Mouse (Mus musculus): ENCODE data around the gene Spg11. TPM values are rescaled to one million over a fixed set of nuclear protein-coding genes. Genes with fewer than 3 reads are reported as not detected.
A peak's percentile ranks its signal among the peaks of the same experiment; 100 is the strongest.
"Not testable (repeated sequence)": the region's sequence is repeated elsewhere in the genome, so short reads cannot be mapped to it uniquely, and the experiment has no call there.

Gene Spg11
- polyA plus RNA-seq, 1 experiment from 2014 or later: 11.3 TPM

DNA sequence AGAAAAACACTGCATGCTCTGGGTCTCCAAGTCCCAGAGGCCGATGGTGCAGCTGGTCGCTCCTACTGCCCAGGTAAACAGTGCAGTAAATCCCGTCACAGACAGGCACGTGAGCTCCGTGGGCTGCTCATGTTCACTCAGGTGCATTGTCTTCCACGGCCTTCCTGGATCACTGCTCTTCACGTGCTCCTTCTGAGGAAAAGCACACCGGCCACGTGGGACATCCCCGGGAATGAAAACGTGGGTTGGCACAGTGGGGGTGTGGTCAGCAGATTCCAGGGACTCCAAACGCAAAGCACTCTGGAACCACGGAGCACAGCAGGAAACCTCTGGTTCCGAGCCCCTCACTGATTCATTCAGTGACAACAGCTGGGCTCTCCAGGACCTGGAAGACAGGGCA is 10.1 kb downstream of the Spg11 start:
- Histone ChIP-seq H3K27me3 (replicated peaks; ENCODE audit: control insufficient read depth, insufficient read depth, low read length) (no peaks in the 10 kb centered on the region), H3K4me2 (ENCODE audit: low read length) (no peak overlapping the region), H3K9ac (ENCODE audit: low read length) (no peak overlapping the region), H3K9me3 (ENCODE audit: control insufficient read depth, low read length) (no peaks in the 10 kb centered on the region), H3K36me3 (ENCODE audit: control insufficient read depth, insufficient read depth, low read length) (peaks cover 57% of the 10 kb centered on the region), H3K4me1 (replicated peaks; ENCODE audit: control insufficient read depth, insufficient read depth, low read length) (no peaks in the 10 kb centered on the region), H3K27ac (ENCODE audit: low read depth) (no peak overlapping the region), H3K4me3 (ENCODE audit: low read depth, low read length) (no peak overlapping the region)
- DNase-seq (ENCODE audit: low spot score): no peak
- 82% methylated on average over 14 of the region's 14 CpGs for whole genome bisulfite sequencing
- no peak for ATAC-seq (replicated peaks; ENCODE audit: low FRiP score, low TSS enrichment, low read depth)

DNA sequence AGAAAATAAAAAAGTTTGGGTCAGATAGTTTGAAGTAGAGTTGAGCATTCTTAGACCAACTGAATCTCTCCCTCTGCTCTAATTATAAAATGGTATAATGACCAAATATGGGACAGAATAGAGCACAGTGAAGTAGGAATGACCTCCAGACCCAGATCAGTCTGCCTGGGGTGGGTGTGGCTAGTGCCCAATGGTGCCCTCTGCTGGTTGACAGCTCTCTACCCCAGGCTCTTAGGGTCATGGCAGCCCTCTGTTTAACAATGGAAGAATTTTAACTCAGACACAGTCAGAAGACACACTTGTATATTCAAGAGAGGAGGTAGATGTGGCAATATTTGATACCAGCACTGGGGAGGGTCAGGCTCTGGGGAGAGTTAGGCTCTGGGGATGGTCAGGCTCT is 16.1 kb downstream of the Spg11 start:
- no peaks in the 10 kb centered on the region for H3K27me3 ChIP-seq (replicated peaks; ENCODE audit: control insufficient read depth, insufficient read depth, low read length)
- DNase-seq (ENCODE audit: low spot score) (no peak), ATAC-seq (replicated peaks; ENCODE audit: low FRiP score, low TSS enrichment, low read depth) (no peak)
- H3K9ac ChIP-seq (ENCODE audit: low read length): no peak overlapping the region
- no peak overlapping the region for H3K27ac ChIP-seq (ENCODE audit: low read depth)
- no peaks in the 10 kb centered on the region for H3K4me1 ChIP-seq (replicated peaks; ENCODE audit: control insufficient read depth, insufficient read depth, low read length)
- no peaks in the 10 kb centered on the region for H3K9me3 ChIP-seq (ENCODE audit: control insufficient read depth, low read length)
- H3K4me2 ChIP-seq (ENCODE audit: low read length): no peak overlapping the region
- peaks cover 69% of the 10 kb centered on the region for H3K36me3 ChIP-seq (ENCODE audit: control insufficient read depth, insufficient read depth, low read length)
- H3K4me3 ChIP-seq (ENCODE audit: low read depth, low read length): no peak overlapping the region

GRCm38 (mm10) chr2:122097686-122098085 is 20.5 kb downstream of the Spg11 start:
- H3K4me2 ChIP-seq (ENCODE audit: low read length); DNase-seq (ENCODE audit: low spot score); H3K9ac ChIP-seq (ENCODE audit: low read length); H3K27me3 ChIP-seq (replicated peaks; ENCODE audit: control insufficient read depth, insufficient read depth, low read length); H3K9me3 ChIP-seq (ENCODE audit: control insufficient read depth, low read length); H3K4me3 ChIP-seq (ENCODE audit: low read depth, low read length); H3K4me1 ChIP-seq (replicated peaks; ENCODE audit: control insufficient read depth, insufficient read depth, low read length); H3K27ac ChIP-seq (ENCODE audit: low read depth); ATAC-seq (replicated peaks; ENCODE audit: low FRiP score, low TSS enrichment, low read depth): not testable (repeated sequence)
- H3K36me3 ChIP-seq (ENCODE audit: control insufficient read depth, insufficient read depth, low read length): peaks cover 84% of the 10 kb centered on the region
- WGBS: 70% methylated on average over 5 of the region's 5 CpGs

DNA sequence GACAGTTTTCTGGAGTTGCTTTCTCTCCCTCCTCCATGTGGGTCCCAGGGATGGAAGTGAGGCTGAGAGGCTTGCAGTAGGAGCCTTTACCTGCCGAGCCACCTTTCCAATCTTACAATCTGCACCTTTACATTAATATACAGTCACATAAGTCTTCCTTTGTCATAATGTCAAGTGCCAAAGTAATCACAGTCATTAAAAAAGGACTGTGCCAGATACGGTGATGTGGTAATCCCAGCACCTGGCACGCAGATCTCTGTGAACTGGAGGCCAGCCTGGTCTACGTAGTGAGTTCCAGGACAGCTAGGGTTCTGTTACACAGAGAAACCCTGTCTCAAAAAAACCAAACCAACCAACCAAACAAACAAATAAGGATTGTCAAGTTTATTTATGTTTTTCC is 24.3 kb downstream of the Spg11 start:
- no peaks in the 10 kb centered on the region for H3K27me3 ChIP-seq (replicated peaks; ENCODE audit: control insufficient read depth, insufficient read depth, low read length)
- WGBS: 95% methylated on average over 4 of the region's 4 CpGs
- H3K9me3 ChIP-seq (ENCODE audit: control insufficient read depth, low read length): no peaks in the 10 kb centered on the region
- ATAC-seq (replicated peaks; ENCODE audit: low FRiP score, low TSS enrichment, low read depth): no peak
- no peak overlapping the region for H3K27ac ChIP-seq (ENCODE audit: low read depth)
- no peak for DNase-seq (ENCODE audit: low spot score)
- H3K9ac ChIP-seq (ENCODE audit: low read length): no peak overlapping the region
- H3K4me1 ChIP-seq (replicated peaks; ENCODE audit: control insufficient read depth, insufficient read depth, low read length): no peaks in the 10 kb centered on the region
- peaks cover 71% of the 10 kb centered on the region for H3K36me3 ChIP-seq (ENCODE audit: control insufficient read depth, insufficient read depth, low read length)
- H3K4me2 ChIP-seq (ENCODE audit: low read length): no peak overlapping the region
- no peak overlapping the region for H3K4me3 ChIP-seq (ENCODE audit: low read depth, low read length)

DNA sequence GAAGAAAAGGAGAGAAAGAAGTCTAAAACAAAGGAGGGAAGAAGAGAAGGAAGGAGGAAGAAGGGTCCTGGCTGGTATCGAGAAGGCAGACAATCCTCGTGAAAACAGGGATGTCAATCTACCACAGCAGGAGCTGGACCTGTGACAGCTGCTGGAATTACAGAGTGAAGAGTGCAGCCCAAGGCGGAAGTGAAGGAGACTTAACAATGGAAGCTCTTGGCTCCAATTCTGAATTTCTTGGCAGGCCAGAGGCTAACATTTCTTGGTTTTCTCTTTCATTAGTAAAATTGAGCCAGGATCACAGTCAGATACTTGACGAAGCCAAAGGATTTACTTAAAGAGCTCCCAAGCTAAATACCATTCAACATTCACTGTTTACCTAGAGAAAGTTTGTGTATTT is 31.7 kb downstream of the Spg11 start:
- Histone ChIP-seq H3K27me3 (replicated peaks; ENCODE audit: control insufficient read depth, insufficient read depth, low read length) (no peaks in the 10 kb centered on the region), H3K36me3 (ENCODE audit: control insufficient read depth, insufficient read depth, low read length) (peaks cover 59% of the 10 kb centered on the region), H3K9me3 (ENCODE audit: control insufficient read depth, low read length) (no peaks in the 10 kb centered on the region), H3K4me2 (ENCODE audit: low read length) (no peak overlapping the region), H3K9ac (ENCODE audit: low read length) (no peak overlapping the region), H3K4me3 (ENCODE audit: low read depth, low read length) (no peak overlapping the region), H3K4me1 (replicated peaks; ENCODE audit: control insufficient read depth, insufficient read depth, low read length) (peaks cover 3% of the 10 kb centered on the region; the same call in 1 of the 2 replicates), H3K27ac (ENCODE audit: low read depth) (no peak overlapping the region)
- DNase-seq (ENCODE audit: low spot score) (no peak), ATAC-seq (replicated peaks; ENCODE audit: low FRiP score, low TSS enrichment, low read depth) (no peak)
- 63% methylated on average over 4 of the region's 4 CpGs for WGBS

DNA sequence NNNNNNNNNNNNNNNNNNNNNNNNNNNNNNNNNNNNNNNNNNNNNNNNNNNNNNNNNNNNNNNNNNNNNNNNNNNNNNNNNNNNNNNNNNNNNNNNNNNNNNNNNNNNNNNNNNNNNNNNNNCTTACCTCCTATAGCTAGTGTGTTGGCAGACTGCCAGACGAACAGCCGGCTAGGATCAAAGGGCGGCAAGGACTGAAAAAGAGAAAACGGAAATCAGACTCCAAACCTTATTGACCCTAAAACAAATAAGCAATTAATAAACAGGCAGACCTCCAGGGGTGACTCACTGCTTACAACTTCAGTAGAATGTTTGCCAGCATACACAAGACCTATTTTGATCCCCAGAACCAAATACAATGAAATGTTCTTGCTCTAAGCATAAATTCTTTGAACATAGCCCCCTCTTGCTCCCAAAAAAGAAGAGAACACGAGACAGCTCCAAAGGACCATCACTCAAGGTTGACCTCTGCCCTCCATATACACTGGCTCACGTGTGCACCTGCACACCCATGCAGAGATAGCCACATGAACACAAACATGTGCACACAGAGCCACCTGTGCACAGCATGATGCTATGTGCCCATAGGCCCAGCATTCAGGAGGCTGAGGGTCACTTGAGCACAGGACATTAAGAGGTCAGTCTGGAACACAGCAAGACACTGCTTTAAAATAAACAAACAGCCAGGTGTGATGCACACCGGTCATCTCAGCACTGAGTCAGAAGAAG is 36.3 kb downstream of the Spg11 start:
- H3K9me3 ChIP-seq (ENCODE audit: control insufficient read depth, low read length): no peaks in the 10 kb centered on the region
- no peak overlapping the region for H3K4me2 ChIP-seq (ENCODE audit: low read length)
- peaks cover 60% of the 10 kb centered on the region for H3K36me3 ChIP-seq (ENCODE audit: control insufficient read depth, insufficient read depth, low read length)
- H3K4me3 ChIP-seq (ENCODE audit: low read depth, low read length): no peak overlapping the region
- H3K9ac ChIP-seq (ENCODE audit: low read length): no peak overlapping the region
- H3K27me3 ChIP-seq (replicated peaks; ENCODE audit: control insufficient read depth, insufficient read depth, low read length): no peaks in the 10 kb centered on the region
- ATAC-seq (replicated peaks; ENCODE audit: low FRiP score, low TSS enrichment, low read depth) (peak; percentile 51; the same call in 1 of the 2 replicates), DNase-seq (ENCODE audit: low spot score) (peak; percentile 73)
- peaks cover 3% of the 10 kb centered on the region; the same call in 1 of the 2 replicates for H3K4me1 ChIP-seq (replicated peaks; ENCODE audit: control insufficient read depth, insufficient read depth, low read length)
- 34% methylated on average over 7 of the region's 7 CpGs for WGBS
- no peak overlapping the region for H3K27ac ChIP-seq (ENCODE audit: low read depth)

DNA sequence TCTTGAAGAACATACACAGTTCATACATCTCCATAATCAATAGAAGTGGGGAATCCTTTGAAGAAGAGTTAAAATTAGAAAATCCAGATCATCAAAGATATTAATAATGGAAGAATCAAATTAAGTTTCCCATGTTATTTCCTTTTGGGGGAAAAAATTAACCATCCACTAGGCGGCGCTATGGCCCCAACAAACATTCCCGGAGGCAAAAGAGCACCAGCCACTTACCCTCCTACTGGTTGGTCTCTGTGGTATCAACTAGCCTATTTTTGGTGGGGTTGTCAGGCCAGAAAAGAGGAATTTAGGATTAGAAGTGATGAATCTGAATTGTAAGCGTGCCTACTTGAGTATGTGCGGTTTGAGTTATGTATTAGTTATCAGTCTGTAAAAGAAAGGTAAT is 48.3 kb downstream of the Spg11 start:
- peak; percentile 71 for DNase-seq (ENCODE audit: low spot score)

DNA sequence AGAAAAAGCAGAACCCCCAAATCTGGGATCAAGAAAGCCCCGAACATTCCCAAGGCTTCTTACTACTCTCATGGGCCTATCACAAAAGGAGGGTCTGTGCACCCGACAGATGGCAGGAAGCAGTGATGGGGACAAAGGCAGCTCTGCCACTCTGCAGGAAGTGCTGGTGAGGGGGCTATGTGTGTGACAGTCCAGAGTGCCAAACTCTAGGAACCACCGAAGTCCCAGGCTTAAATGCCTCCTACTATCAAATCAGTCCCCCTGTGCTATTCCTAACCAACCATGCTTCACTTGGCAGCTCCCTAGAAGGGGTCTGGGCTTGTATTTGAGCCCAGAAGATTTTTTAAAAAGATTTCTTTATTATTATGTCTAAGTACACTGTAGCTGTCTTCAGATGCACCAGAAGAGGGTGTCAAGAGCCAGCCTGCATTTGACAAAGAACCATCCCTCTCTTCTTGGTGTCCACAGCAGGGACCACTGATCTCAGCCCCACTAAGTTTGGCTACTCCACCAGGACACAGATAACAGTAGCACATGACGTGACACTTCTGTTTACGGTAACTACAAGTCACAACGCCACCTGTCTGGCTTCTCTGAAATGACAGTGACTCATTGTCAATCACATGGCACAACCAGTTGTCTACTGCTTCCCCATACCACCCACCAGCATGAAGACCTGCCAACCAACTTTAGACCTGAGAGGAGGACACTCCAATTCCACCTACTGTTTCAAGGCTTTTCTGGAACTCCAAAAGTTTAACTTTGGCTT is 48.9 kb downstream of the Spg11 start:
- Histone ChIP-seq H3K4me3 (ENCODE audit: low read depth, low read length) (no peak overlapping the region), H3K27ac (ENCODE audit: low read depth) (no peak overlapping the region), H3K9ac (ENCODE audit: low read length) (no peak overlapping the region), H3K4me2 (ENCODE audit: low read length) (no peak overlapping the region), H3K4me1 (replicated peaks; ENCODE audit: control insufficient read depth, insufficient read depth, low read length) (no peaks in the 10 kb centered on the region), H3K9me3 (ENCODE audit: control insufficient read depth, low read length) (no peaks in the 10 kb centered on the region), H3K36me3 (ENCODE audit: control insufficient read depth, insufficient read depth, low read length) (peaks cover 44% of the 10 kb centered on the region), H3K27me3 (replicated peaks; ENCODE audit: control insufficient read depth, insufficient read depth, low read length) (no peaks in the 10 kb centered on the region)
- DNase-seq (ENCODE audit: low spot score) (no peak), ATAC-seq (replicated peaks; ENCODE audit: low FRiP score, low TSS enrichment, low read depth) (no peak)
- 90% methylated on average over 6 of the region's 6 CpGs for WGBS

More for the DNA sequence above, 48.3 kb downstream of the Spg11 start:
- Histone ChIP-seq H3K36me3 (ENCODE audit: control insufficient read depth, insufficient read depth, low read length) (peaks cover 44% of the 10 kb centered on the region), H3K4me1 (replicated peaks; ENCODE audit: control insufficient read depth, insufficient read depth, low read length) (no peaks in the 10 kb centered on the region), H3K9me3 (ENCODE audit: control insufficient read depth, low read length) (no peaks in the 10 kb centered on the region), H3K9ac (ENCODE audit: low read length) (no peak overlapping the region), H3K4me3 (ENCODE audit: low read depth, low read length) (no peak overlapping the region), H3K27ac (ENCODE audit: low read depth) (no peak overlapping the region), H3K4me2 (ENCODE audit: low read length) (no peak overlapping the region), H3K27me3 (replicated peaks; ENCODE audit: control insufficient read depth, insufficient read depth, low read length) (no peaks in the 10 kb centered on the region)
- 38% methylated on average over 5 of the region's 5 CpGs for WGBS
- ATAC-seq (replicated peaks; ENCODE audit: low FRiP score, low TSS enrichment, low read depth): no peak
